Mouse (Mus musculus): ENCODE results near the gene Gm45713.
"Not testable (repeated sequence)": the region's sequence is repeated elsewhere in the genome, so short reads cannot be mapped to it uniquely, and the experiment has no call there.

The Gm45713 gene

GRCm38 (mm10) chr7:45162551-45162950, 26.5 kb upstream of the Gm45713 start:
- no peak for DNase-seq

DNA sequence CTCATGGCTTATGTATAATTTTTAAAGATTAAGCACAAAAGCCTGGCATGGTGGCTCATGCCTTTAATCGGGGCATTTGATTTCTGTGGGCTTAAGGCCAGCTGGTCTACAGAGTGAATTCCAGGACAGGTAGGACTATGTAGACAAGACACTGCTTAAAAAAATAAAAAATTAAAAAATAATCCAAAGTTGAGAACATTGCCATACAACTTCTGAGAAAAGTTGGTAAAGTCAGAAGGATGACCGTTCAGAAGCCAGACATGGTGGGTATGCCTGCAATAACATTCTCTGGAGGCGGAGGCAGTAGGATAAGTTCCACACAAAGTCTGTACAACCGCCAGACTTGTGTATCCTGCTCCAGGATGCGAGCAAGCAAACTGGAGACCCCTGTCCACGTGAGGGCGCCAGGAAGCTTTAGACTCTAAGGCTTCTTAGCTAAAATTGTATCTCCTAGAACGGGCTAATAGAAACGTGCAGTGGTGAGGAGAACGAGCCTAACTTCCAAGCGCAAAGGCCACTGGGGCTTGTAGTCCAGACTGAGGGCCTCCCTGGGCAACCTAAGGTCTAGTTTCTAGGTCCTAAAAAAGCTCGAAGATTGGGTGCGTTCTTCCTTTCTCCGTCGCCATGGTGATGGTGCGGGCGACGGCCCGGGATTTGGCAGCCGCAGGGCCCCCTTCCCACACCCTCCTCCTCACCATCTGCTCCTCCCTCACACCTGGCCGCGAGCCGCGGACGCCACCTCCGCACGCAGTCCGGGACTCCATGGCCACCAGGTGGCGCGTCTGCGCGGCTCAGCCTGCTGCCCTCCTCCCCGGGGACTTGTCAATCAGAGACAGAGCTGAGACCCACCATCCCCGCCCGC, 25.8 kb upstream of the Gm45713 start:
- DNase-seq: peak; percentile 98

DNA sequence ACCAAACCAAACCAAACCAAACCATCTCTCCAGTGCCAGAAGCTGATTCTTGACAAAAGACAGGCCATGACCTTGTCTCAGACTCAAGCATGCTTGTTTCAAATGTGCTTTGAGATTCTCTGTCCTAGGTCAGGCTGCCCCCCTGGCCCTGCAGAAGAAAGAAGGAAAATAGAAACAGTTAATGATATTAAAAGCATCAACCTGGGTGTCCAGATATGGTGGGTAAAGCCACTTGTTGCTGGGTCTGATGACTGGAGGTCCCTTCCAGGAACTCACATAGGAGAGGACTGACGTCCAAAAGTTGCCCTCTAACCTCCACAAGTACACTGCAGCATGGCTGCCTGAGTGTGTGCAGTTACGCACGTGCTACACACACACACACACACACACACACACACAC, 24.8 kb upstream of the Gm45713 start:
- no peak for DNase-seq

DNA sequence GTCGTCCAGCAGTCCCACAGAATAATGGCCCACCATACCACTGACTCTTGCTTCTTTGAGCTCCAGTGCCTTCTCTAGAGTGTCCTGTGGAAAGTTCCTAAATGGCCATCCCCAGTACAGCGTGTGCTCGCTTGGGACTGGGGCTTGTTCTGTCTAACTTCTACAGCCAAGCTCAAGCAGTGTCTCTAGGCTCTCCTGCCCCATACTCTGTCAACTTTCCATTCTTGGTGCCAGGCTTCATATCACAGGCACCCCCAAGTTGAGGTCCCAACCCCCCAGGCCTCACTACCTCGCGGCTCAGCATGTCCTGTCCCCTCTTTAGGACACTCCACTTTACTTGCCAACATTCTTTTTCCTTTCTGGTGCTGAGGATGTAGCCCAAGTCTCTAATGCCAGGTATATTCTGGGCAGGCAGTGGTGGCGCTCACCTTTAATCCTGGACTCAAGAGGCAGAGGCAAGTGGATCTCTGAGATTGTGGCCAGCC, 24.3 kb upstream of the Gm45713 start:
- DNase-seq: no peak

DNA sequence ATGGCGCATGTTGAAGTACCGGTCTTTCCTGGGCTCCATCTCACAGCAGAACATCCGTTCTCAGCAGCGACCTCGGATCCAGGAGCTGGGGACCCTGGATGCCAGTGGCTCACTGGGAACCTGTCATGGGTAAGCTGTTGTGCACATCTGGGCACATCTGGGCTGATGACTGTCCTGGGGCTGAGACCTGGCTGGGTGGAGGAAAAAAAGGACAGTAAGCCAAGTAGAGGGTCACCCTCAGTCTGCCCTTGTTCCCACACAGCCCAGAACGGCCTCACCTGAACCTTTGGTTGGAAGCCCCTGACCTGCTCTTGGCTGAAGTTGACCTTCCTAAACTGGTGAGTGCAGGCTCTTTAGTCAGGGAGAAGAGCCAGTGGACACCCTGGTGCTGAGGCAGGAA, 23.0 kb upstream of the Gm45713 start:
- no peak for DNase-seq

GRCm38 (mm10) chr7:45157459-45157858, 21.4 kb upstream of the Gm45713 start:
- no peak for DNase-seq

DNA sequence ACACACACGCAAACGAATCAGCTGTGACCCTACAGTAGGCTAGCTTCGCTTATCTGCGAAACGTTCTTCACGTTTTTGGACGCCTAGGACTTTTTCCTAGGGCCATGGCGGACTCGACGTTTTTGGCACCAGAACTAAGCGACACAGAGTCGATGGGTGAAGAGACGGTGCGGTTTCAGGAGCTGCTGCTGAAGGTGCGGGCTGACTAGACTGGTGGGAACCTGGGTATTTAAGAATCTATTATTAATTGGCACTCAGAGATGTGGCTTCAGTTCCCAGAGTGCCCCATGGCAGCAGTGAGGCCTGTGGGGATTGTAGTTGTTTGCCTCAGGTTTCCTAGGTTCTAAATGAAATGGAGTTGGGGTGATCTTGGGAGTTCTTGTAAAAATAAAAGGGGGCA, 20.2 kb upstream of the Gm45713 start:
- DNase-seq: no peak

DNA sequence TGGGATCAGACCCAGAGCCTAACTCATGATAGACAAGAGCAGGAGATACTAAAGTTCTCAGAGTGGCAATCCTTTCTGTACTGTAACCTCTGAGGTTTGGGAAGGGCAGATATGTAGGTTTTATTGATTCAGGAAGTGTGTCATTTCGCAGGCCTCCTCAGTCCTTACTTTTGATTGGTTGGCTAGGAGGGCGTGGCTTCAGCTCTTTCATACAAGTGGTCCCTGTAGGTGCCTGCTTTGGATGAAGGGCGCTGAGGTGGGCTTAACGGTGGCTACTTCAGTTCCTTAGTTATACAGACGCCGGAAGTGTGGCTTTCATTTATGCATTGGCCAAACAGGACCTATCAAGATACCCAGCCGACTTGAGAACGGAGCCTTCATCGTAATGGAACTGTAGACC, 19.6 kb upstream of the Gm45713 start:
- DNase-seq: no peak

DNA sequence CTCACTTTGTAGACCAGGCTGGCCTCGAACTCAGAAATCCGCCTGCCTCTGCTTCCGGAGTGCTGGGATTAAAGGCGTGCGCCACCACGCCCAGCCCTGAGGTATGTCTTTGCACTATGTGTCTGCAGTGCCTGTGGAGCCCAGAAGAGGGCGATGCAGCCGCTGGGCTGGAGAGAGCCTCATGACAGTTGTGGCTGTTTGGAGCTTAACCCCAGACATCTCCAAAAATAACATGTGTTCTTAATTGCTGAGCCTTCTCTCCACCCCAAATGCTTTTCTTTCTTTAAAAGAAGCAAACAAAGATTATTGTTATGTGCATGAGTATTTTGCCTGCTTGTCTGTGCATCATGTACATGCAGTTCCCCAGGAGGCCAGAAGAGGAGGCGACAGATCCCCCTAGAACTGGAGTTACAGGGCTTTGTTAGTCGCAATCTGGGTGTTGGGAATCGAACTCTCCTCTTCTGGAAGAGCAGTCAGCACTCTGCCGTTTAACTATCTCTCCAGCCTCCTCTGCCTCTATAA, 19.0 kb upstream of the Gm45713 start:
- DNase-seq: no peak

DNA sequence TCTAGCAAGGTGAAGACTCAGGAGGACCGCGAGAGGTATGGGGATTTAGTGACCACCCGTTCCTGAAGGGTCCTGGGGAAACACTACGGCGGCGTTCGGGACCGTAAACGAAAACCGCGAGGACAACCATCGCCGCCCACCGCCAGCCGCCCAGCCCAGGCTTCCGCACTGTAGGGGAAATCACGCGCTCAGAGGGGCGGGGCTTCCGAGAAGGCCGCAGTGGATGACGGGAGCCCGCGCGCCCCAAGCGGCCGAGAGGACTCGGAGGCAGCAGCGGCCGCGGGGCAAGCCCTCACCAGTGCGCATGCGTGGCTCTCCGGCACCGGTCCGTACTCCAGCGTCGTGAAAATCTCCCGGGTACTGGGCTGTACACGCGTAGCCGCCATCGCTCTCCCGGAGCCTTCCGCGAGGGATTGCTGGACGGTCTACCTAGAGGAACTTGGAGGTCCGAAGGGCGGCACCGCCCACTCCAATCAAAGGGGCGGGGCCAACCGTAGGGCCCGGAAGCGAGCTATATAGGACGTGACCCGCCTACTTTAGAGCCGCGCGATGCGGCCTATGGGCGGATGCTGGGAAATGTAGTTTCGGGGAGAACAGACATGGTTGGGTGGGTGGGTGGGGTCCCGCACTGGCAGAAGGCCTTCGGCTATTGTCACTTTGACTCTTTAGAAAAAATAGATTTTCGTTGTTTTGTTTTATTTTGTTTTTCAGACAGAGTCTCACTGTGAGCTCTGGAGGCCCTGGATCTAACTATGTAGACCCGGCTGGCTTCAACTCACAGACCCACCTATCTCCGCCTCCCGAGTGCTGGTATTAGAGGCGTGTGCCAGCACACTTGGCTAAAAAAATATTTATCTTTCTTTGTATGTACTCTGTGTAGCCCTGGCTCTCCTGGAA, 18.3 kb upstream of the Gm45713 start, which contains the start of the genes Pih1d1 and Aldh16a1:
Gene Pih1d1 (plus strand): TSS at position 208 of the 897 bp plus-strand sequence.
Gene Aldh16a1 (minus strand): TSS at position 489 of the 897 bp plus-strand sequence.
- DNase-seq: peak; percentile 98

GRCm38 (mm10) chr7:45153586-45153985, 17.6 kb upstream of the Gm45713 start:
- DNase-seq: no peak

DNA sequence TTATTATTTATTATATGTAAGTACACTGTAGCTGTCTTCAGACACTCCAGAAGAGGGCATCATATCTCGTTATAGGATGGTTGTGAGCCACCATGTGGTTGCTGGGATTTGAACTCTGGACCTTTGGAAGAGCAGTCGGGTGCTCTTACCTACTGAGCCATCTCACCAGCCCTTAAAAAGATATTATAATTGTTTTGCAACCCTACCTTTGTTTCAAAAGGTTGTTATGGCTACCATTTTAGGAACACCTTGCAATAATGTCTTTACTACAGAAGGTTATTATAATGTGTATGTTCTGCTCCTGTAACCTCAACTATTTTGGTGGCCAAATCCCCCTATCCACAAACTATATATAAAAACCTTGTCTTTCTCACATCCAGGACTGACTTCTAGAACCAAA, 17.0 kb upstream of the Gm45713 start:
- DNase-seq: not testable (repeated sequence)

DNA sequence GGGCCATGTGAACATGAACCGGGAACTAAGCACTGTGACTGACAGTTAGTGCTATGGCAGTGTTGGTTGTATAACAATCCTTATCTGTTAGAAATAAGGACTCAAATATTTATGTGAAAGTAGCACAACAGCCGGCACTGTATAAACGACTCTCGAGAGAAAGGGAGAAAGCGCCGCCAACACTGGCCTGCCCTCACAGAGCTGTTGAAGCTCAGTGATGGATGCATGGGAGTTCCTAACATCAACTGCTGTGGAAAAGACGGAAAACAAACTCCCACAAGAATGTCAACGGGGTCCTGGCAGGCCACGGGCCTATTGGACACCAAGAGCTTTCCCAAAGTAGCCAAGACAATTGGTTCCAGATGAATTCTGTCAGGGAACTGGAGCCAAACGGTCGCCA, 15.3 kb upstream of the Gm45713 start:
- DNase-seq: no peak

GRCm38 (mm10) chr7:45150321-45150720, 14.3 kb upstream of the Gm45713 start:
- no peak for DNase-seq

- DNase-seq: no peak
Measured at GRCm38 (mm10) chr7:45149545-45149944, 13.5 kb upstream of the Gm45713 start.

GRCm38 (mm10) chr7:45148534-45149098, 12.6 kb upstream of the Gm45713 start:
- DNase-seq: no peak

DNA sequence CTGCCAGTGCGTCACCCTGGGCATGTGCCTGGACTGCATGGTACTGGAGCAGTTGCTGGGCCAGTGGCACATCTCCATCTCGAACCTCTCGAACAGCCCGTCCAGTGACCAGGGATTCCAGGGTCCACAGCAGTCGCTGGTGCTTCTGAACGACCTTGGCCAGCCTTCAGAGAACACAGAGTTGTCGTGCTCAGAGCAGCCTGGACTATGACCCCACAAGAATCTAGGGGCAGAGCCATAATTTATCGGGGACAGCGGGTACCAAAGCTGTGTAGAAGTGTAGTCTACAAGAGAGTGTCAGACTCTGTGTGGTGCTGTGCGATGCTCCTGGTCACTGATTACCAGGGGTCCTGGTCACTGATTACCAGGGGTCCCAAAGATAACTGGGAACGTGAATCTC, 11.9 kb upstream of the Gm45713 start:
- no peak for DNase-seq

DNA sequence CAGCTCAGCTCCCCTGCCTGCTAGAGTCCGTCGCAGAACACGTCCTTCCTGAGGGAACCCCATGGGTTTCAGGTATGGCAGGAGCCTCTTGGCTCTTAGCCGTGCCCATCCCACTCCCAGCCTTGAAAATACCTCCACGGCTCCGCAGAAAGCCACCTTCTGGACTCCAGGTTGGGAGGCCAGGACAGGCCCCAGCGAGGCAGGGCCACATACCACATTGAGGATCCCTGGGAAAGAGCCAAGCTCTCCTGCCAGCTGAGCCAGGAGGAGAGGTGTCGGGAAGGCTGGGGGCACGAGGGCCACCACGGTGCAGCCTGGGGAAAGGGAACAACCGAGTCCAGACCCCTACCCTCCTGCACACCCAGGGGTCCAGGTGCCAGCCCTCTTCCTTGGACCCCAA, 11.2 kb upstream of the Gm45713 start:
- DNase-seq: no peak

GRCm38 (mm10) chr7:45145460-45145859, 9.4 kb upstream of the Gm45713 start:
- no peak for DNase-seq

GRCm38 (mm10) chr7:45144368-45145174, 8.5 kb upstream of the Gm45713 start:
- no peak for DNase-seq

GRCm38 (mm10) chr7:45141914-45142313, 5.9 kb upstream of the Gm45713 start:
- DNase-seq: no peak

DNA sequence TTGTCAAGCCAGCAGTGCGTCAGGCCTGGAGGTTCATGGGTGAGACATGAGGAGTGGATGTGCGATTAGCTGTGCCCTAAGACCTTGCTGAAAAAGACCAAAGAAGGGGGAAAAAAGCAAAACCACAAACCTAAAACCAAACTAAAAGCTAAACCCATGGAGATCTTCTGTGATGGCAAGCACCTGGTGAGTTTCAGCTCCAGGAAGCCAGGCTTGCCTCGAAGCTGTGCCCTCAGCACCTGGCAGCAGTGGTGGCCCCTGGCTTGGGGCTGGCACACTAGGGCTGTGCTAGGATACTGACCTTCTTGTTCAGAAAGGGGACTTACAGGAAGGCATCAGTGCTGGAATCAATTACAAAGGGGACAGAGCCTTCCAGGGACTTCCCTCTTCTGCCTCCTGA, 5.3 kb upstream of the Gm45713 start:
- no peak for DNase-seq
